Mouse (Mus musculus): ENCODE measurements at regions not wholly inside any gene's neighbourhood (a gene's known extent, or its start where the extent isn't known, plus 50 kb on each side); places are given as distances from the start of the nearest gene placed in this dataset.

DNA sequence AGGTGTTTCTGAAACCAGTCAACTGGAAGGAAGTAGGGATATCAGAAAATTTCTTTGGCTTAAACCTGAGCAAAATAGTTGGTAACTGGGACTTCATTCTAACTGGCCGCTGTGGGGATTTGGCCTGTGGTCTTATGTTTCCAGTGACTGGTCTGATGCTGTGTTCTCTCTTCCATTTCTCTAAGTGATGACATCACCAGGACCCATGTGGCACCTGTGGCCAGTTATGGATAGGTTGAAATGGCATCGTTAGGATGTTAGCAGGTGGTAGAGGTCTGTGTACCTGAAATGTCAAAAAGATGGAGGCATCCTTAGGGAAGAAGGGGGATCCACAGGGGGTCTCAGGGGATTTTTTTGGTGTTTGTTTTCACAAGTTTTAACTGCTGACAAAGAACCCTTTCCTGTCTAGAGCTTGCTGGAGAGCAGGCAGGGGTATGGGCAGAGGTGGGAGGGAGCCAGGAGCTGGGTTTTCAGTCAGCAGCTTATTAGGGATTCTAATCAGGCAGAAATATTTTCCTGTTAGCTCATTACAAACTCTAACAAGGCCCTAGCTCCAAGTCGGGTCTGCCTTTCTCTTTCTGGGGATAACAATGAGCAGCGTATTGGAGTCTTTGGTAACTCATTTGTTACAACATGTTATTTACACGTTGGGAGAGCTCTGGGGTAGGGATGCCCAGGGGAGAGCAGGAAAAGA, 170.2 kb downstream of the Adck1 start:
- DNase-seq = no peak

DNA sequence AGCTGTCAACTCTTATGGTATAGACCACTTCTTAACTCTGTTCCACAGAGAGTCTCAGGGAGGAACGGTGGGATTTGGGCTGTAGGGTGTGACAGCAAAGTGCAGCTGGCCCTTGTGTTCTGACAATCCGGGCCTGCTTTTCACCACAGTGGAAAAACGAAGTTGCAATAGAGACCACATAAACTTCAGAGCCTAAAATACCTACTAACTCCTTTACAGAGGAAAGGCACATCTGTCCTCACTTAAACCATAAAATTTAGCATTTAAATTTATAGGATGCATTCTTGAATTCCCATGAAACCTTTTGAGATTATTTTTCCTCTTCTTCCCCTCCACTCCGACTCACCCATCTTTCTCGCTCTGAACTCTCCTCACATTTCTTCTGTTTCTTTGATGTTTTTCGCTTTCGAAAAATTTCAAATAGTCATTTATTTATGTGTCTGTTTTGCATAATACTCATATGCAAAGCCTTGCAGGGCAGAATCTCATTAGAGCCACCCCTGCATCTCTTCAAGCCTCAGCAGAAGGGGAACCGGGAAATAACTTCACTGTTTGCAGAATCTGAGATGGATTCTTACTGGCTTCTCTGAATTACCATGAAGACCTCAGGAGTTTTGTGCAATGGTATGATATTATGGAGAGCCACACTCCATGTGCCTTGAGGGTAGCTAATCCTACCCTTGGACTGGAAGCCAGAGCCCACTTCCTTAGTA, 172.1 kb downstream of the Adck1 start:
- no peak for DNase-seq

DNA sequence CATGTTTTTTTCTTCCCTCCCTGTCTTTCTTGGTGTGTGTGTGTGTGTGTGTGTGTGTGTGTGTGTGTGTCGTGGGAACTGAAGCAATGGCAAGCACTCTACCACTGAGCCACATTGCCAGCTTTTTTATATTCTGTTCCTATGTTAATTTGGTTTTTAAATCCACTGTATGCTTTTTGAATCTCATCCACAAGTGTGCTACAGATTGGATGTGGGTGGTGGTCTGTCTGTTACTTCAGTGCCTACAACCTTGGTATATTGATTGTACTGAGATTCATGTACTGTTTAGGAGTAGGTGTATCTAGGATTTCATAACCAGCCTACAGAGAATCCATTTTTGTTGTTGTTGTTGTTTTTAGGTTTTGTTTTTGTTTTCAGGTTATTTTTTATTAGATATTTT, 170.8 kb upstream of the Nrxn3 start:
- DNase-seq = no peak

DNA sequence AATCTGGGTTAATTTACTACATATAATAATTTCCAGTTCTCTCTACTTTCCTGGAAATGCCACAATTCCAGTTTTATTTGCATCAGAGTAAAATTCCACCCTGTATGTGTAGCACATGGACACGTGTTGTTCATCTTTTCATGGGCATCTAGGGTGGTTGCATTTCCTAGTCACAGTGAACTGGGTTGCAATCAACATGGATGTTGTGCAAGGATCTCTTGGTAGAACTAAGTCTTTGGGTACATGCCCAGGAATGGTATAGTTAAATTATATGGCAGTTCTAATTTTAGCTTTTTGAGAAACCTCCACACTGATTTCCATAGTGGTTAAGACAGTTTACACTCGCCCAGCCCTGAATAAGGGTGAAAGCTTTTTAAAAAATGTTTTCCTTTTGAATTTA, 167.2 kb upstream of the Nrxn3 start:
- no peak for DNase-seq

DNA sequence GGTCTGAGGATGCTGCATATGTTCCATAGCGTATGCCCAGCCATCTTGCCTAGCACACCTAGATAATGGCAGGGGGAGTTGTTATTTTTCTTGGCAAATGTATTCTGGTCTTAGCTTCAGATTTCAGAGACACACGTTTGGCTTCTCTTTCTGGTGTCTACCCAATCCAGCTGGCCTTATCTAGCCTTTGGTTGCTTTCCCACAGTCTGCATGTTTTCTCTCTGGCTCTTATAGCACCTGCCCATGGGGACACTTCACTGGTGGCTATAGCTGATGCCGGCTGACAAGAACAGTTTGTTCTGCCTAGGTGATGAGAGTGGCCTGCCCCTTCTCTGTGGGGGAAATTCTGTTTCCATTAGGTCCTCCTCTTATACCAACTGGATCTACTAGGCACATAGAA, 164.6 kb upstream of the Nrxn3 start:
- no peak for DNase-seq

DNA sequence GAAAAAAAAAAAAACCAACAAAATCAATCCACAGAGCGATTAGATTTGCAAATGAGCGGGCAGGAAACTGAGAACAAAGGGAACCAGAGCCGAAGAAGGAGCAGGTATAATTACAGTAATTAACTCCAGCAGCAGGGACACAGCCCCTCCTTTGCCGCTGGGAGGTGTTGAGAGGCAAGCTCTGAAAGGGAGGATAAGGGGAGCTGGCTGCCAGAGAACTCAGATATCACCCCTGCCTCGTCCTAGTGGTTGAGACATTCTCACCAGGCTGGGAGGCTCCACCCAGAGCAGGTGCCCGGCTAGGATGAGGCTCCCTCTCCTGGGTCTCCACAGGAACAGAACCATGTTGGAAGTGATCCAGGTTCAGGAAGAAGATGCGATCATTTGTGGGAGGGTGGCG, 142.7 kb upstream of the Nrxn3 start:
- DNase-seq = peak; percentile 11

DNA sequence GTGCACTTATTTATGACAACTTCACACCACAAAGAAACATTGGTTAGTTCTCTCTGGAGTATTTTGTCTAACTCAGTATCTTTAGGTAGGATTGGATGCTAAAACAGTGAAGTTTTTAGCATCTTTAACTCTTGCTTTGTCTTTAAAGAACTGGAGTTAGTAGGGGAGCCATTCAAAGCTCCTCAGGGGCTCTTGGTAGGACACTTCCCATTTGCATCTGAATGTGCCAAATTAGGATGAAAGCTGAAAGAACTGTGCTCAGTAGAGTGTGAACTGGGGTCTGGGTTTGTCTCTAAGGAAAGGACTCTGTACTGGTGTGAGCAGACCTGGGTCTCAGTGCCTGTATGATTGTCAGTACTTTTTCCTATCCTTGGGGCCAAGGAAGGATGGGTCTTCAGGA, 116.7 kb upstream of the Nrxn3 start:
- DNase-seq = no peak

DNA sequence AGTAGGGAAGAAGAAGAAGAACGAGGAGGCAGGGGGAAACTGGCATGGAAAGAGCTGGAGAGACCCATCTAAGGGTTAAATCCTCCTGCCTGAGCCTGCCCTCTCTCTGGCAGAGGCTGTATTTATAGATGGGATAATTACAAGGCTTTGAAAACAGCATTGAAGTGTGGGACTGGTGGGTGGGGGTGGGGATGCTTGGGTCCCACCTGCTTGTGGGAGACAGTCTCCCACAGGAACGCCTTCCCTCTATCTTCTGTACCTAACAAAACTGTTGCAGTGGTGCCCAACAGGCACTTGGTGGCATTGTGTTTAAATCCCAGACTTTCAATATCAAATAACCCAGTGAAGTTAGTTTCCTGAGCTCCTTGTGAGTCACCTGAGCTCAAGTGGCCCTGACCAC, 102.6 kb upstream of the Nrxn3 start:
- no peak for DNase-seq

DNA sequence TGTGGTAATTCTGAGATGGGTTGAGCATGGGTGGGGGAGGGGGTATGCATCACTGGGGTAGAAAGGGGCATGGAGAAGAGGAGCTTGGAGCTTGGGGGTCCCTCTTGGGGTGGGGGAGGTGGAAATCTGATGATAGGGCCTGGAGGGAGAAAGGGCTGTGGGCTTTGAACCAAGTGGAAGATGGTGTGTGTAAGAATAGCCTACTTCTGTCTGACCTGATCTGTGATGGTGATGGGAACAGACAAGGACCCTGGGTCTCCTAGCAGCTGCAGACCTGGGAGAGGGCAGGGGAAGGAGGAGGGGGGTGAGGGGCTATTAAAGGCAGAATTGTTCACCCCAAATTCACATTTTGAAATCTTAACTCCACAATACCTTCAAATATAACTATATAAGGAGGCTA, 78.4 kb upstream of the Nrxn3 start:
- DNase-seq = no peak

DNA sequence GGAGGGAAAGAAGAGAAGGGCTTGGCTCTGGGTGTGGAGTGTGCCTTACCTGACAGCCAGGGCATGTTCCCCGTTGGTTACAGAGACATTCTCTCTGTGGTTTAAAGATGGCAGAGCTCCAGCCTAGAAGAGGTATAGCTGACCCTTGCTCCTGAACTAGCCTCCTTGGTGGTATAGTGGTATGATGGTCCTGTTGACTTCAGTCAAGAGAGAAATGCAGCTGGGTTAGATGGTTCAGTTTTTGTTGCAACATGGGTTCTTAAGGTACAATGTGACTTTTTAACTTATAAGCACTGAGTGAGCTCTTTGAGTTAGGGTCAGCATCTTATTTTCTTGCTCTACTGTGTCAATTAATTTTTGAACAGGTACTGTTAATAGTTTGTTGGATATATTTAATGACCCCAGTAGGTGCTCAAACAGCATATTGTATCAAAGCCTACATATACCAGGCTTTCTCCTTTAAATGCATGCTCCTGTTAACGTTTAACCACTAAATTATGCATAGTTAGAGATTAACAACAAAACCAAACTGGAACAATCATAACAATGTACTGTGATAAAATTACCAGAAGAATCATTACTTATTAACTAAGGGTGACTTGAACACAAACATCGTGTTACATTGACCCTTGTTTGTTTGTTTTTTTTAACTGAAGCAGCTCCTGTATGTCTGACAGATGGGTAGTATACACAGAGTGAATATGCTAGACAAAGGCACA, 70.5 kb upstream of the Nrxn3 start:
- no peak for DNase-seq

Data from right cerebral cortex, postnatal 25 days (tissue).